Mouse (Mus musculus): ENCODE results near the gene Tubg2. TPM values are rescaled to one million over a fixed set of nuclear protein-coding genes. Genes with fewer than 3 reads are reported as not detected.
"Not testable (repeated sequence)": the region's sequence is repeated elsewhere in the genome, so short reads cannot be mapped to it uniquely, and the experiment has no call there.

Gene Tubg2
- total and polyA plus RNA-seq, 3 experiments = 2.1 to 10.5 (median 4.7) TPM

DNA sequence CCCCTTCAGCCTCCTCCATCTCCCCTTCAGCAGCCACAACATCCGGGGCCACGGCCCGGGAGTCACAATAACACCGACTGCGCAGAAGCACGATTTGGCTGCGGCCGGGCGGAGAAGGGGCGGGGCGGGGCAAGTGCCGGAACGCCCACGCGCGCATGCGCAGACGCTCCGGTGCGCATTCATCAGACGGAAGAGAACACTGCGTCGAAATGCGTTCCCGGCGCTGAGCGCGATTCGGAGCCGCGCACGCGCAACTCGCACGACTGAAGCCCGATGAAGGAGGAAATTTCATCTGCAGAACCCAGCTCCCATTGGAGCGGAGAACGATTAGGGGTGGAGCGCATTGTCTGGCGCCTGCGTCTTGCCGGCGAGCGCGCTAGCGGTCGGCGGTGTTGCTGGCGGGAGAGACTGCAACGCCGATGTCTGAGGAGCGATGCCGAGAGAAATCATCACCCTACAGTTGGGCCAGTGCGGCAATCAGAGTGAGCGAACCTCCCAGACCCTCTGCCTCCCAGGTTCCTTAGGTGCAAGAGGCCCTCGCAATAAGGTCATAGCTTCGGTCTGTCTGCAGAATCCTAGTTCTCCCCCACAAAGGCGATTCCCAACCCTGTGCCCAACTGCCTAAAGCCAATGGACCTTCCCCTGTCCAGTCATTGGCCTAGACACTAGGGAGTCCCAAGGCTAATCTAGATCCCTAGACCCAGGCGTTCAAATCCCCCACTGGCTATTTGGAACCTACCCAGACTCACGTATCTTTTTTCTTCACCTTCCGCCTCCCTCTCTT, 35.8 kb upstream of the Tubg2 start, which contains the start of the genes Retreg3 and Tubg1 (continued):
- peak; percentile 87 for TF ChIP-seq MXI1 (IDR thresholded peaks at IDR 0.05; ENCODE audit: low read depth, low read length)
- TF ChIP-seq MEF2A (IDR thresholded peaks at IDR 0.05; ENCODE audit: borderline replicate concordance, low read depth, low read length) = peak; percentile 74
- TF ChIP-seq CHD1 (IDR thresholded peaks at IDR 0.05; ENCODE audit: low read depth, low read length) = no peak
- no peak; the same call in 1 of the 2 replicates for TF ChIP-seq GABPA (IDR thresholded peaks at IDR 0.05; ENCODE audit: insufficient replicate concordance, low read depth, low read length)
- TF ChIP-seq ETS1 (conservative IDR thresholded peaks at IDR 0.05; ENCODE audit: low read depth, low read length) = peak; percentile 26; the same call in 1 of the 2 replicates
- peak; percentile 95 for TF ChIP-seq MAX (IDR thresholded peaks at IDR 0.05; ENCODE audit: low read length)
- TF ChIP-seq POLR2AphosphoS2 (IDR thresholded peaks at IDR 0.05; ENCODE audit: low read depth, low read length) = peak; percentile 86
- TF ChIP-seq USF1 (IDR thresholded peaks at IDR 0.05; ENCODE audit: low read depth, low read length) = 0 out of 2 replicates have a peak, but pooled peaks have one; percentile 6
- TF ChIP-seq RAD21 (IDR thresholded peaks at IDR 0.05; ENCODE audit: low read depth, low read length) = no peak; the same call in 1 of the 2 replicates
- peak; percentile 85; the same call in 1 of the 2 replicates for TF ChIP-seq KAT2A (IDR thresholded peaks at IDR 0.05; ENCODE audit: insufficient replicate concordance, low read length)
- TF ChIP-seq SMC3 (IDR thresholded peaks at IDR 0.05; ENCODE audit: low read depth, low read length) = 0 out of 2 replicates have a peak, but pooled peaks have one; percentile 2
- TF ChIP-seq RCOR1 (conservative IDR thresholded peaks at IDR 0.05; ENCODE audit: low read depth, low read length) = 0 out of 2 replicates have a peak, but pooled peaks have one; percentile 64
- TF ChIP-seq HCFC1 (IDR thresholded peaks at IDR 0.05; ENCODE audit: low read depth, low read length) = peak; percentile 86
- peak; percentile 86 for TF ChIP-seq MYC (IDR thresholded peaks at IDR 0.05; ENCODE audit: low read depth, low read length)
- TF ChIP-seq TBP (conservative IDR thresholded peaks at IDR 0.05; ENCODE audit: low read depth, low read length) = peak; percentile 73; the same call in 1 of the 2 replicates
- no peak for TF ChIP-seq MAFK (IDR thresholded peaks at IDR 0.05; ENCODE audit: insufficient replicate concordance, low read length)
- peak; percentile 13; the same call in 1 of the 2 replicates for TF ChIP-seq JUN (IDR thresholded peaks at IDR 0.05; ENCODE audit: insufficient read depth, low read depth, low read length)

- H3K9ac ChIP-seq (ENCODE audit: insufficient read depth, low read depth) = peak overlapping the region; percentile 85
- peaks cover 15 to 51% of the 10 kb centered on the region in 2 experiments for H3K4me1 ChIP-seq (ENCODE audit: control insufficient read depth in 1 of 2, insufficient read depth in 2 of 2)
- H3K4me2 ChIP-seq (ENCODE audit: insufficient read depth, low read depth, poor library complexity, severe bottlenecking) = peak overlapping the region; percentile 67
- H3K36me3 ChIP-seq (replicated peaks in 1 of 2; ENCODE audit: control insufficient read depth in 1 of 2, insufficient read depth in 1 of 2, low read length in 1 of 2) = peaks cover 34 to 50% of the 10 kb centered on the region in 2 experiments
- H3K4me3 ChIP-seq (replicated peaks in 1 of 3; ENCODE audit: low read depth in 2 of 3, low read length in 2 of 3, poor library complexity in 1 of 3) = peak overlapping the region; percentile 69 to 95 (median 81)
- H3K79me2 ChIP-seq (replicated peaks; ENCODE audit: control insufficient read depth, extremely low read depth, insufficient read depth, poor library complexity, severe bottlenecking) = peaks cover 51% of the 10 kb centered on the region
- H3K27me3 ChIP-seq (replicated peaks) = no peaks in the 10 kb centered on the region
- dilution Hi-C loops (cut with MboI; ENCODE audit: extremely low pct_ligation_motif_present, extremely low pct_unique_long_range_greater_than_20kb, low sequenced_read_pairs) = no loop called here
- in situ Hi-C loops (cut with MboI; ENCODE audit: low pct_ligation_motif_present, low pct_unique_long_range_greater_than_20kb, low sequenced_read_pairs) = no loop called here
- TF ChIP-seq CHD2 (IDR thresholded peaks at IDR 0.05; ENCODE audit: low read length) (no peak), MAX (IDR thresholded peaks at IDR 0.05; ENCODE audit: low read length) (no peak), HCFC1 (IDR thresholded peaks at IDR 0.05; ENCODE audit: low read depth, low read length) (no peak), NRF1 (IDR thresholded peaks at IDR 0.05; ENCODE audit: low read depth, low read length) (peak; percentile 31; the same call in 1 of the 2 replicates), MXI1 (IDR thresholded peaks at IDR 0.05; ENCODE audit: low read depth, low read length) (peak; percentile 67), ZMIZ1 (IDR thresholded peaks at IDR 0.05; ENCODE audit: low read depth, low read length) (no peak), CHD1 (IDR thresholded peaks at IDR 0.05; ENCODE audit: low read depth, low read length) (peak; percentile 76; the same call in 1 of the 2 replicates)
- no peaks in the 10 kb centered on the region for H3K9me3 ChIP-seq (replicated peaks; ENCODE audit: low read length)
- peak overlapping the region; percentile 69 for H3K27ac ChIP-seq (ENCODE audit: insufficient read depth, low read depth)
- no peak for DNase-seq (ENCODE audit: extremely low read depth)
Measured at GRCm38 (mm10) chr11:101120545-101121188, 35.0 kb upstream of the Tubg2 start.

DNA sequence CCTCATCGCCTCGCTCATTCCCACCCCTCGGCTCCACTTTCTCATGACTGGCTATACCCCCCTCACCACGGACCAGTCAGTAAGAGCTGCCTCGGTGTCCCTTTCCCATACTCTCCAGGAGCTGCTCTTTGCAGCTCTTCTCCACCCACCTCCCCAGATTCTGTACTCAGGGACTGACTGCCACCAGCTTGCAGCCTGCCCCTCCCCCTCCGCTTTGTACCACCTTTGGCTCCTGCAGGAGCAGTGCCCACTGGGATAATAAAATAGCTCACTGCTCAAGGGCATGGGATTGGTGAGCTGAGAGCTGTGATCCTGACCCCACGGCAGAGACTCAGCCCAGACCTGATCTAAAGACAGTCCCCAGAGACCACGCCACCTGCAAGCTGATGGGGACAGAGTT, 31.2 kb upstream of the Tubg2 start:
- H3K27me3 ChIP-seq (replicated peaks); dilution Hi-C loops (cut with MboI; ENCODE audit: extremely low pct_ligation_motif_present, extremely low pct_unique_long_range_greater_than_20kb, low sequenced_read_pairs); in situ Hi-C loops (cut with MboI; ENCODE audit: low pct_ligation_motif_present, low pct_unique_long_range_greater_than_20kb, low sequenced_read_pairs); DNase-seq (ENCODE audit: extremely low read depth); H3K4me2 ChIP-seq (ENCODE audit: insufficient read depth, low read depth, poor library complexity, severe bottlenecking); H3K27ac ChIP-seq (ENCODE audit: insufficient read depth, low read depth); H3K9ac ChIP-seq (ENCODE audit: insufficient read depth, low read depth); H3K4me3 ChIP-seq (replicated peaks in 1 of 3; ENCODE audit: low read depth in 2 of 3, low read length in 2 of 3, poor library complexity in 1 of 3): not testable (repeated sequence)
- Histone ChIP-seq H3K4me1 (ENCODE audit: control insufficient read depth in 1 of 2, insufficient read depth in 2 of 2) (peaks cover 6 to 36% of the 10 kb centered on the region in 2 experiments; a peak in 3 of 4 replicates), H3K79me2 (replicated peaks; ENCODE audit: control insufficient read depth, extremely low read depth, insufficient read depth, poor library complexity, severe bottlenecking) (peaks cover 18% of the 10 kb centered on the region), H3K9me3 (replicated peaks; ENCODE audit: low read length) (peaks cover 15% of the 10 kb centered on the region), H3K36me3 (replicated peaks in 1 of 2; ENCODE audit: control insufficient read depth in 1 of 2, insufficient read depth in 1 of 2, low read length in 1 of 2) (peaks cover 45 to 56% of the 10 kb centered on the region in 2 experiments)

All from CH12.LX (cell line).